Mouse (Mus musculus): ENCODE measurements around the gene Id3. TPM values are rescaled to one million over a fixed set of nuclear protein-coding genes. Genes with fewer than 3 reads are reported as not detected.
A peak's percentile ranks its signal among the peaks of the same experiment; 100 is the strongest.

Gene Id3
- polyA plus RNA-seq, 1 experiment from 2014 or later: 411 TPM

DNA sequence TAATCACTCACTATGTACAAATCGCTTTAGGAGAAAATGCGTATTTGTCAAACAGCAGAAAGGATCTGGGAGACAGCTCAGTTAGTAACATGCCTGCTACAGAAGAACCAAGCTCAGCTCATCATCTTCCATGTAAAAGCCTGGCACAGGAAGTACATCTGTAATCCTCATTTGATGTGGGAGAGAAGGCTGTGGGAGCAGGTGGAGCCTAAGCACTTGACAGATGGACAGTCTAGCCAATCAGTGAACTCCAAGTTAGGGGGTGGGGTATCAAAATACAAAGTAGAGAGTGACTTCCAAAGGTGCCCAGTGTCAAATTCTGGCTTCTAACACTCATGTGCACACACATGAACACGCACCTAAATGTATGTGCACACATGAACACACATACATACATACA, 22.1 kb upstream of the Id3 start:
- peaks cover 28% of the 10 kb centered on the region for H3K4me1 ChIP-seq (ENCODE audit: control insufficient read depth, insufficient read depth, low read length)
- no peak for ATAC-seq (replicated peaks; ENCODE audit: insufficient number of reproducible peaks, low FRiP score, low TSS enrichment)
- H3K4me2 ChIP-seq: no peak overlapping the region
- H3K4me3 ChIP-seq (ENCODE audit: low read depth, low read length): no peak overlapping the region
- no peak overlapping the region for H3K9ac ChIP-seq (ENCODE audit: low read depth, low read length)
- no peaks in the 10 kb centered on the region for H3K36me3 ChIP-seq (ENCODE audit: control insufficient read depth, insufficient read depth, low read length)
- H3K27me3 ChIP-seq (ENCODE audit: control insufficient read depth, insufficient read depth, low read length): no peaks in the 10 kb centered on the region
- no peak overlapping the region for H3K27ac ChIP-seq (ENCODE audit: low read depth, low read length)
- 87% methylated on average over 3 of the region's 3 CpGs for WGBS (ENCODE audit: insufficient replicate concordance)
- H3K9me3 ChIP-seq (replicated peaks; ENCODE audit: control insufficient read depth, low read length): no peaks in the 10 kb centered on the region

GRCm38 (mm10) chr4:136121844-136122468, 21.3 kb upstream of the Id3 start:
- no peak for ATAC-seq (replicated peaks; ENCODE audit: insufficient number of reproducible peaks, low FRiP score, low TSS enrichment)
- H3K4me1 ChIP-seq (ENCODE audit: control insufficient read depth, insufficient read depth, low read length): peaks cover 27% of the 10 kb centered on the region
- H3K9me3 ChIP-seq (replicated peaks; ENCODE audit: control insufficient read depth, low read length): no peaks in the 10 kb centered on the region
- H3K36me3 ChIP-seq (ENCODE audit: control insufficient read depth, insufficient read depth, low read length): no peaks in the 10 kb centered on the region
- H3K4me2 ChIP-seq: no peak overlapping the region
- no peak overlapping the region for H3K27ac ChIP-seq (ENCODE audit: low read depth, low read length)
- no peak overlapping the region for H3K9ac ChIP-seq (ENCODE audit: low read depth, low read length)
- WGBS (ENCODE audit: insufficient replicate concordance): 72% methylated on average over 7 of the region's 7 CpGs
- no peak overlapping the region for H3K4me3 ChIP-seq (ENCODE audit: low read depth, low read length)
- H3K27me3 ChIP-seq (ENCODE audit: control insufficient read depth, insufficient read depth, low read length): no peaks in the 10 kb centered on the region

DNA sequence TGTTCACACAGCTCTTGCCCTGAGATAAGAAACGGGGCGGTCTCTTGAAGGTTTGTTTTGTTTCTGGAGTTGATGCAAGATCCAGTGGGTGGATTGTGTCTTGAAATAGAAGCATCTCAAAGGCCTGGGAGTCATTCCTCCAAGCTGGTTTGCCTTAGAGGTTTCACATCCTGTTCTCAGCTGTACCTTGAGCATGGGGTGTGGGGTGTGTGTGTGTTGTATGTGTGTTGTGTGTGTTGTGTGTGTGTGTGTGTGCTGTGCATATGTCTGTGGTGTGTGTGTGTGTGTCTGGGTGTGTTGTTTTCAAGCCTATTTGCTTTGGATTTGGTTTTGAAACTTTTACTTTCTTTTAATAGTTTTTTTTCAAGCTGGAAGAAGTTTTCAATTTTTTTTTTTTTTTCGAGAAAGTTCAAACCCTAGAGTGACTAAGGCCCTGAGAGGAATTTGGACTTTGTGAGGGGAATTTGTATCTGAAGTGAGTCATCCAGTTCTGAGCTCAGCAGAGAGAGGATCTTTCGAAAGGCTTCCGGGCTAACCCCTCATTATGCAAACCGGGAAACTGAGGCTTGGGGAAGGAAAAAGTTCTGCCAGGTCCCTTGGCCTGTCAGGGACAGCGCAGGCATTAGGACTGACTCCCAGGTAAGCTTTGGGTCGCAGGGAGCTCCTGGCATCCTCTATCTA, 20.0 kb upstream of the Id3 start:
- Histone ChIP-seq H3K27me3 (ENCODE audit: control insufficient read depth, insufficient read depth, low read length) (no peaks in the 10 kb centered on the region), H3K9me3 (replicated peaks; ENCODE audit: control insufficient read depth, low read length) (no peaks in the 10 kb centered on the region), H3K4me1 (ENCODE audit: control insufficient read depth, insufficient read depth, low read length) (peaks cover 28% of the 10 kb centered on the region), H3K4me3 (ENCODE audit: low read depth, low read length) (no peak overlapping the region), H3K36me3 (ENCODE audit: control insufficient read depth, insufficient read depth, low read length) (no peaks in the 10 kb centered on the region), H3K27ac (ENCODE audit: low read depth, low read length) (peak overlapping the region; percentile 38; the same call in 1 of the 2 replicates), H3K4me2 (no peak overlapping the region), H3K9ac (ENCODE audit: low read depth, low read length) (no peak overlapping the region)
- ATAC-seq (replicated peaks; ENCODE audit: insufficient number of reproducible peaks, low FRiP score, low TSS enrichment): no peak
- WGBS (ENCODE audit: insufficient replicate concordance): 41% methylated on average over 8 of the region's 8 CpGs

DNA sequence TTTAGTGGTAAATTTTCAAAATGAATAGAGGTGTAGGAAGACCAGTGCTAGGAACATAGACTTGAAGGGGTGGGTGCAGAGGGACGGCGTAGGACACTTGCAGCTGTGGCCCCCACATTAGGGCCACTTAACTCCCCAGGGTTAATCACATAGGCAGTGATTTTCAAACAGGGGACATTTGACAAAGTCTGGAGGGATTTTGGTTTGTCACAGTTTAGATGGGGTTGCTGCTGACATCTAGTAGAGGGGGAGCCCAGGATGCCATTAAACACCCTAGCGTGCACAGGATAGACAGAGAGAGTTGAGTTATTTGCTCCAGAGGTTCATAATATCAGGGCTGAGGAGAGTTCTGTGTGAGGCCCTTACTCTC, 19.5 kb upstream of the Id3 start:
- Histone ChIP-seq H3K27me3 (ENCODE audit: control insufficient read depth, insufficient read depth, low read length) (no peaks in the 10 kb centered on the region), H3K27ac (ENCODE audit: low read depth, low read length) (0 out of 2 replicates have a peak overlapping the region, but pooled peaks have one; percentile 38), H3K36me3 (ENCODE audit: control insufficient read depth, insufficient read depth, low read length) (no peaks in the 10 kb centered on the region), H3K9ac (ENCODE audit: low read depth, low read length) (no peak overlapping the region), H3K4me1 (ENCODE audit: control insufficient read depth, insufficient read depth, low read length) (peaks cover 24% of the 10 kb centered on the region), H3K4me2 (no peak overlapping the region), H3K4me3 (ENCODE audit: low read depth, low read length) (no peak overlapping the region), H3K9me3 (replicated peaks; ENCODE audit: control insufficient read depth, low read length) (no peaks in the 10 kb centered on the region)
- WGBS (ENCODE audit: insufficient replicate concordance): 81% methylated on average over 3 of the region's 3 CpGs
- ATAC-seq (replicated peaks; ENCODE audit: insufficient number of reproducible peaks, low FRiP score, low TSS enrichment): no peak

GRCm38 (mm10) chr4:136124581-136124980, 18.7 kb upstream of the Id3 start:
- H3K4me1 ChIP-seq (ENCODE audit: control insufficient read depth, insufficient read depth, low read length): peaks cover 22% of the 10 kb centered on the region
- H3K4me3 ChIP-seq (ENCODE audit: low read depth, low read length): no peak overlapping the region
- no peak overlapping the region for H3K27ac ChIP-seq (ENCODE audit: low read depth, low read length)
- 93% methylated on average over 4 of the region's 4 CpGs for WGBS (ENCODE audit: insufficient replicate concordance)
- no peaks in the 10 kb centered on the region for H3K27me3 ChIP-seq (ENCODE audit: control insufficient read depth, insufficient read depth, low read length)
- no peak for ATAC-seq (replicated peaks; ENCODE audit: insufficient number of reproducible peaks, low FRiP score, low TSS enrichment)
- H3K9me3 ChIP-seq (replicated peaks; ENCODE audit: control insufficient read depth, low read length): no peaks in the 10 kb centered on the region
- no peak overlapping the region for H3K9ac ChIP-seq (ENCODE audit: low read depth, low read length)
- no peak overlapping the region for H3K4me2 ChIP-seq
- H3K36me3 ChIP-seq (ENCODE audit: control insufficient read depth, insufficient read depth, low read length): no peaks in the 10 kb centered on the region

DNA sequence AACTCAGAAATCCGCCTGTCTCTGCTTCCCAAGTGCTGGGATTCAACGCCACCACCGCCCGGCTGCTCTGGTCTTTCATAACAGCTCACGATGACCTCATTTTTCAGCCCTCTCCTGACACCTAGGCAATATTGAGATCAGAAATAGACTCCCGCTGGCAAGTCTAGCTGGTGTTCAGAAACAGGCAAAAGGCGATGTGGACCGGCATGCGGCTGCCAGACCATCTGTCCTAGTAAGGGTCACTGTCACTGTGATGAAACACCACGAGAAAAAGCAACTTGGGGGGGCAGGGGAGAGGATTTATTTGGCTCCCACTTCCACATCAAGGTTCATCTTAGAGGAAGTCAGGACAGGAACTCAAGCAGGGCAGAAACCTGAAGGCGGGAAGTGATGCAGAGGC, 17.8 kb upstream of the Id3 start:
- H3K9me3 ChIP-seq (replicated peaks; ENCODE audit: control insufficient read depth, low read length): no peaks in the 10 kb centered on the region
- H3K27ac ChIP-seq (ENCODE audit: low read depth, low read length): no peak overlapping the region
- H3K4me1 ChIP-seq (ENCODE audit: control insufficient read depth, insufficient read depth, low read length): peaks cover 22% of the 10 kb centered on the region
- H3K9ac ChIP-seq (ENCODE audit: low read depth, low read length): no peak overlapping the region
- H3K36me3 ChIP-seq (ENCODE audit: control insufficient read depth, insufficient read depth, low read length): no peaks in the 10 kb centered on the region
- no peak for ATAC-seq (replicated peaks; ENCODE audit: insufficient number of reproducible peaks, low FRiP score, low TSS enrichment)
- H3K27me3 ChIP-seq (ENCODE audit: control insufficient read depth, insufficient read depth, low read length): no peaks in the 10 kb centered on the region
- no peak overlapping the region for H3K4me3 ChIP-seq (ENCODE audit: low read depth, low read length)
- no peak overlapping the region for H3K4me2 ChIP-seq
- 73% methylated on average over 11 of the region's 11 CpGs for WGBS (ENCODE audit: insufficient replicate concordance)

GRCm38 (mm10) chr4:136126019-136126418, 17.3 kb upstream of the Id3 start:
- no peaks in the 10 kb centered on the region for H3K27me3 ChIP-seq (ENCODE audit: control insufficient read depth, insufficient read depth, low read length)
- WGBS (ENCODE audit: insufficient replicate concordance): 44% methylated on average over 5 of the region's 5 CpGs
- no peak overlapping the region for H3K4me3 ChIP-seq (ENCODE audit: low read depth, low read length)
- H3K9me3 ChIP-seq (replicated peaks; ENCODE audit: control insufficient read depth, low read length): no peaks in the 10 kb centered on the region
- ATAC-seq (replicated peaks; ENCODE audit: insufficient number of reproducible peaks, low FRiP score, low TSS enrichment): no peak
- peak overlapping the region; percentile 41; the same call in 1 of the 2 replicates for H3K27ac ChIP-seq (ENCODE audit: low read depth, low read length)
- H3K4me1 ChIP-seq (ENCODE audit: control insufficient read depth, insufficient read depth, low read length): peaks cover 22% of the 10 kb centered on the region
- H3K36me3 ChIP-seq (ENCODE audit: control insufficient read depth, insufficient read depth, low read length): no peaks in the 10 kb centered on the region
- no peak overlapping the region for H3K4me2 ChIP-seq
- H3K9ac ChIP-seq (ENCODE audit: low read depth, low read length): no peak overlapping the region

DNA sequence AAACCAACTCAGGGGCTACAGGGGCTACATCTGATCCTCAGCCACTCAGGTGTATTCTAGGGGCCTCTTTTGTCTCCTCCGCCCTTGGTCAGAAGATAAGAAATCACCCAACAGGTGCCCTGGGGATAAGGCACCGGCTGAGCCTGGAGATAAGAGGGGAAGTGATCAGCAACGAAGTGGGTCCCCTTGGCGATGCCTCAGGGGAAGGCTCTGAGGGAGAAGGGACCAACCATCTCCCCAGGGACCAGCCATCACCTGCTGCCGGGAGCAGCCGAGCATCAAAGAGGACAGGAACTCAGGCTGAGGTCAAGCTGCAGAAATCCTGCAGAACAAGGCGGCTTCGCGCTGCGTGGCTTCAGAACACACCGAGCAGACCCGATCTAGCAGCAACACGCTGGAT, 15.6 kb upstream of the Id3 start:
- Histone ChIP-seq H3K9ac (ENCODE audit: low read depth, low read length) (no peak overlapping the region), H3K4me1 (ENCODE audit: control insufficient read depth, insufficient read depth, low read length) (peaks cover 22% of the 10 kb centered on the region), H3K27ac (ENCODE audit: low read depth, low read length) (no peak overlapping the region), H3K27me3 (ENCODE audit: control insufficient read depth, insufficient read depth, low read length) (no peaks in the 10 kb centered on the region), H3K4me2 (no peak overlapping the region), H3K9me3 (replicated peaks; ENCODE audit: control insufficient read depth, low read length) (no peaks in the 10 kb centered on the region), H3K36me3 (ENCODE audit: control insufficient read depth, insufficient read depth, low read length) (no peaks in the 10 kb centered on the region), H3K4me3 (ENCODE audit: low read depth, low read length) (no peak overlapping the region)
- ATAC-seq (replicated peaks; ENCODE audit: insufficient number of reproducible peaks, low FRiP score, low TSS enrichment): no peak
- WGBS (ENCODE audit: insufficient replicate concordance): 43% methylated on average over 13 of the region's 13 CpGs

DNA sequence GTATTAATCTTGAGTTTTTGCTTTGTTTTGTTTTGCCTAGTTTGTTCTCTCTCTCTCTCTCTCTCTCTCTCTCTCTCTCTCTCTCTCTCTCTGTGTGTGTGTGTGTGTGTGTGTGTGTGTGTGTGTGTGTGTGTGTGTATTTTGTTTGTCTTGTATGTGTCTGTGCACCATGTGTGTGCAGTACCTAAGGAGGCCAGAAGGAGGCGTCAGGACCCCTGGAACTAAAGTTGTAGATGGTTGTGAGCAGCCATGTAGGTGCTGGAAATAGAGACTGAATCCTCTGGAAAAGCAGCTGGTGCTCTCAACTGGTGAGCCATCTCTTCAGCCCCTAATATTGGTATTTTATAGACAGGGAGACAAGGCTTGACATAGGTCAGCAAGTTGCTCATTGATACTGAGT, 13.5 kb upstream of the Id3 start:
- Histone ChIP-seq H3K9me3 (replicated peaks; ENCODE audit: control insufficient read depth, low read length) (no peaks in the 10 kb centered on the region), H3K4me2 (no peak overlapping the region), H3K27ac (ENCODE audit: low read depth, low read length) (no peak overlapping the region), H3K27me3 (ENCODE audit: control insufficient read depth, insufficient read depth, low read length) (no peaks in the 10 kb centered on the region), H3K4me1 (ENCODE audit: control insufficient read depth, insufficient read depth, low read length) (peaks cover 23% of the 10 kb centered on the region), H3K36me3 (ENCODE audit: control insufficient read depth, insufficient read depth, low read length) (no peaks in the 10 kb centered on the region), H3K9ac (ENCODE audit: low read depth, low read length) (no peak overlapping the region), H3K4me3 (ENCODE audit: low read depth, low read length) (no peak overlapping the region)
- 86% methylated on average over 1 of the region's 1 CpGs for WGBS (ENCODE audit: insufficient replicate concordance)
- ATAC-seq (replicated peaks; ENCODE audit: insufficient number of reproducible peaks, low FRiP score, low TSS enrichment): no peak
